Mouse (Mus musculus) heart, postnatal 10 days (tissue): Measurements from ENCODE around the gene Olfr550. TPM values are rescaled to one million over a fixed set of nuclear protein-coding genes. Genes with fewer than 3 reads are reported as not detected.

ENCODE experiments used
- total RNA-seq, 2 experiments: library from RNA; stranded (reverse); gene quantifications; 2 replicates each; pipeline ENCODE4 v1.2.3; 2021

The Olfr550 gene
- total RNA-seq, 2 experiments from 2014 or later, result 0.24 TPM; not detected in 1

Other genes with a start within 250 kb of the Olfr550 start
- gene Rrm1, start 129.7 kb upstream of the Olfr550 start, total RNA-seq, result 10 to 100 TPM; 36.2 to 41.2 TPM
- gene Olfr543, start 89.8 kb upstream of the Olfr550 start, total RNA-seq, result not detected
- gene Olfr544, start 83.1 kb upstream of the Olfr550 start, total RNA-seq, result not detected
- not detected for gene Olfr545, start 71.9 kb upstream of the Olfr550 start, total RNA-seq
- not detected for gene Olfr547, start 36.7 kb upstream of the Olfr550 start, total RNA-seq
- gene Olfr548-ps1, start 30.5 kb upstream of the Olfr550 start, total RNA-seq, result not detected
- not detected for gene Olfr549, start 21.6 kb upstream of the Olfr550 start, total RNA-seq
- gene Trim21, start 6.0 kb upstream of the Olfr550 start, total RNA-seq, result 1 to 10 TPM; 5.2 to 5.7 TPM
- gene Olfr551, start 20.4 kb downstream of the Olfr550 start, total RNA-seq, result not detected
- under 1 TPM; 0.12 to 0.24 TPM for gene Olfr552, start 26.3 kb downstream of the Olfr550 start, total RNA-seq
- gene Olfr553, start 46.8 kb downstream of the Olfr550 start, total RNA-seq, result not detected
- not detected for gene Olfr554, start 67.0 kb downstream of the Olfr550 start, total RNA-seq
- gene Olfr555, start 87.4 kb downstream of the Olfr550 start, total RNA-seq, result not detected
- gene Olfr556, start 93.5 kb downstream of the Olfr550 start, total RNA-seq, result not detected
- 10 to 100 TPM in 1 of 2 experiments, 1 to 10 TPM in 1; 6.9 to 10.6 TPM for gene Trim68, start 115.9 kb downstream of the Olfr550 start, total RNA-seq
- gene Olfr557, start 124.5 kb downstream of the Olfr550 start, total RNA-seq, result not detected
- 1 to 10 TPM; 6.2 TPM for gene Olfr558, start 130.8 kb downstream of the Olfr550 start, total RNA-seq
- gene Olfr33, start 147.6 kb downstream of the Olfr550 start, total RNA-seq, result not detected
- not detected for gene Olfr559, start 156.0 kb downstream of the Olfr550 start, total RNA-seq
- gene Olfr560, start 187.9 kb downstream of the Olfr550 start, total RNA-seq, result under 1 TPM; 0.12 to 0.57 TPM
- 1 to 10 TPM; 2.1 to 2.2 TPM for gene Olfr78, start 188.0 kb downstream of the Olfr550 start, total RNA-seq
- not detected for gene Olfr561, start 199.8 kb downstream of the Olfr550 start, total RNA-seq
- gene Olfr564, start 232.0 kb downstream of the Olfr550 start, total RNA-seq, result not detected